Mouse (Mus musculus): ENCODE measurements around the gene Phgdh.

The Phgdh gene

DNA sequence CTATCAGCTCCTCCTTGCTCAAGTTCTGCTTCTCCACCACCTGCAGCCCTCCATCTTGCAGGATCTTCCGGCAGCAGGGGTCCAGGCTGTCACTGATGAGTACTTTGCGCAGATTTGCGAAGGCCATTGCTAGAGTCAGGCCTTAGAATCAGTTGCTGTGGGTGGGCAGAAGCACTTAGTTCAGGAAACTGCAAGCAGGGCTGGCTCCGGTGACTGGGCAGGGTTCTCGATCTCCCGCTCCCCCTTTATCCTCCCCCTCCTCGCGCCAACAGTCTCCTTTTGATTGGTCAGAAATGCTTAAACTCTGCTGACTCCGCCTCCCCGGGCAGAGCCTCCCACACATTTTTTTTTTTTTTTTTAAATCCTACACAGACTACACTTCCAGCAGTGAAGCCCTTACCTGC lies at the start of gene Phgdh:
Phgdh (minus strand) TSS at position 285 of the 404 bp plus-strand sequence.
- DNase-seq (ENCODE audit: low read depth, low spot score) = peak; percentile 89

DNA sequence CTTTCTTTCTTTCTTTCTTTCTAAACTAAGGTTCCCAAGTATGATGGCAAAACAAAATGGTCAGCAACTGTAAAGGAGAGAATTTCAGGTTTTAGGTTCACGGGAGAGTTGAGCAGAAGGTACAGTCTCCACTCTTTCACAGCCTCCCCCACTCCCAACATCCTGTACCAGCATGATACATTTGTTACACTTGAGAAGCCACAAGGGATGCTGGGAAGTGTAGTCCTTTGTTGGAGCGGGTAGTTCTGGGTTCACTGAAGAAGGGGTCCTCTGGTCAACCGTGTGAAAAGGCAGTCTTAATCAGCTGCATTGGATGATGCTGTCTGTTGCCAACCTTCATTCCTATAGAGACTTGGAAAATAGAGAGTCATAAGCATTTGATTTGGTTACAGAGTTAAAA lies 49.5 kb upstream of the Phgdh start:
- DNase-seq (ENCODE audit: low read depth, low spot score) = no peak

- no peak for DNase-seq (ENCODE audit: low read depth, low spot score)
Observed at GRCm38 (mm10) chr3:98387756-98388155, 48.0 kb upstream of the Phgdh start.

- no peak for DNase-seq (ENCODE audit: low read depth, low spot score)
Observed at GRCm38 (mm10) chr3:98387086-98387485, 47.3 kb upstream of the Phgdh start.

- DNase-seq (ENCODE audit: low read depth, low spot score) = no peak
Observed at GRCm38 (mm10) chr3:98383024-98383790, 43.4 kb upstream of the Phgdh start.

DNA sequence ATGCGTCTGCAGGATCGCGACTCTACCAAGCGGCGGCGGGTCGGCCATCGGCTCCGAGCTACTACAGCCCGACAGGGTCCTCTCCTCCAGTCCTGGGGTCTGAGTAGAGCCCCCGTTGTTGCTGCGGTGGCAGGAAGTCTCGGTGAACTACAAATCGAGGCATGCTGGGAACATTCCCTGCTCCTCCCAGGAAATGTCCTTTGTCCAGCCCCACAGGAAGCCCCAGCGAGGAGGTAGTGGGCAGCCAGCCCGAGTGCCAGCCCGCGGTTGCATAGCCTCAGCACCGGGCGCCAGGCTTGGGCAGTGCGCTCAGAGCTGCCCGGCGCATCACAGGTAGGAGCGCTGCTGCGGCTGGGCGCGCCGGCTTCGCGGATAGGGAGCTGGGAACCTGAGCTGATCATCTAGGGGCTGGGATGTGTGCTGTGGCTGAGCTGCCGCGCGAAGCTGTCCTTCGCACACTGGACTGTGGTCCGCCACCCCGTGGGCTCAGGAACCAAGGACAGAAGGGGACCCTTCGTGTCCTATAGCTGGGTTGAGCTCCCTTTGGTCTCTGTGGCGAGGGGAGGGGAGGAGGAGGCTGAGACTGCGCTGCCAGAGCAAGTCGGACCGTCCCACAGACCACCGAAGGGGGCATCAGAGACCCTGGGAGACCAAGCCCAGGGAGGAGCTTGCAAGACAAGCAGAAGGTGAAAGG lies 42.6 kb upstream of the Phgdh start, which contains the start of gene Zfp697:
Zfp697 (plus strand) TSS at position 216 of the 694 bp plus-strand sequence.
- no peak for DNase-seq (ENCODE audit: low read depth, low spot score)

GRCm38 (mm10) chr3:98381677-98382245 lies 42.0 kb upstream of the Phgdh start:
- no peak for DNase-seq (ENCODE audit: low read depth, low spot score)

- DNase-seq (ENCODE audit: low read depth, low spot score) = no peak
Observed at GRCm38 (mm10) chr3:98379236-98379635, 39.4 kb upstream of the Phgdh start.

GRCm38 (mm10) chr3:98378267-98378666 lies 38.5 kb upstream of the Phgdh start:
- DNase-seq (ENCODE audit: low read depth, low spot score) = no peak

- no peak for DNase-seq (ENCODE audit: low read depth, low spot score)
Observed at GRCm38 (mm10) chr3:98374980-98375379, 35.2 kb upstream of the Phgdh start.

- DNase-seq (ENCODE audit: low read depth, low spot score) = no peak
Observed at GRCm38 (mm10) chr3:98374062-98374719, 34.4 kb upstream of the Phgdh start.

DNA sequence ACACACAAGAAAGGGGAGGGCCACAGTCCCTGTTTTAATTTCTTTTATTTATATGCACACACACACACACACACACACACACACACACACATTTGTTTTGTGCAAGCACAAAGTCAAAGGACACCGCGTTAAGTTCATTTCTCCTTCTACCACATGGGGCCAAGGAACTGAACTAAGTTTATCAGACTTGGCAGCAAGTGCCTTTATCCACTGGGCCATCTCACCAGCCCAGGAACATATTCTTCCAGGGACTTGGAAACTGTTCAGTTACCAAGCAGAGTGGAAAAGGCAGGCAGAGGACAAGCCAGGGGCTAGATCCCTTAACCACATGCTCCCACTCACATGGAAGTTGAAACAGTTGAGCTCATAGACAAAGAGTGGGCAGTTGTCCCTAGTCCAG lies 29.0 kb upstream of the Phgdh start:
- DNase-seq (ENCODE audit: low read depth, low spot score) = no peak

DNA sequence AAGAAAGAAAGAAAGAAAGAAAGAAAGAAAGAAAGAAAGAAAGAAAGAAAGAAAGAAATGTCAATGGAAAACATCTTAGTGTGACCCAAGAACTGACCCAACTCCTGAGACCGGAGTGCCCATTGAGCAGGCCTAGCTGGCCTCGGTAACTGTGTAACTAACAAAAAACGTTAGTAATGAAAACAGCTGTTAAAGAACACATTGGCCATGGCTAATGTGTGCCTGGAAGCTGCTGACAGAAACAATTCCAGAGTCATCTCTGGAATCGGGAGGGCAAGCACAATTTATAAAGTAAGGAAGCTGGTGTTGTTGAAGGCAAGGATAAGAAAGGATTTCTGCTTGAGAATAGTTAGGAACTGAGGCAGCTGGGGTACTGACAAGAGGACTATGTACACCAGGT lies 28.5 kb upstream of the Phgdh start:
- DNase-seq (ENCODE audit: low read depth, low spot score) = no peak

DNA sequence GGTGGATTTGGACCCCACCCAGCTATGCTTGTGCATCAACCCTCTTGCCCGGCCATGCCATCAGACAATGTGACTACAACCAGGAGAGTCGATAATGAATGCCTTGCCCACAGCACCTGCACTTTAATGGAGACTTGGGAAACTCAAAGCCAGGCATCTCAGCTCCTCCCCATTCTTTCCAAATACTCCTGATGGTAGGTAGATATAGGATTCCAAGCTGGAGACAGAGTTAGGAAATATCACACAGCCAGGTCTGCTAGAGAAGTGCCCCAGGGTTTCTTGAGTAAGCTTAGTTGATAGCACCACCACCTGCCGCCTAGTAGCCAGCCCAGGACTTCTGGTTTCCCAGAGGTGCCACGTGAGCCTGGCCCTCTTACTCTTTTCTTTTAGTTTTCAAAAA lies 27.0 kb upstream of the Phgdh start:
- no peak for DNase-seq (ENCODE audit: low read depth, low spot score)

GRCm38 (mm10) chr3:98366086-98366485 lies 26.3 kb upstream of the Phgdh start:
- DNase-seq (ENCODE audit: low read depth, low spot score) = no peak

GRCm38 (mm10) chr3:98362753-98363152 lies 23.0 kb upstream of the Phgdh start:
- DNase-seq (ENCODE audit: low read depth, low spot score) = peak; percentile 42

DNA sequence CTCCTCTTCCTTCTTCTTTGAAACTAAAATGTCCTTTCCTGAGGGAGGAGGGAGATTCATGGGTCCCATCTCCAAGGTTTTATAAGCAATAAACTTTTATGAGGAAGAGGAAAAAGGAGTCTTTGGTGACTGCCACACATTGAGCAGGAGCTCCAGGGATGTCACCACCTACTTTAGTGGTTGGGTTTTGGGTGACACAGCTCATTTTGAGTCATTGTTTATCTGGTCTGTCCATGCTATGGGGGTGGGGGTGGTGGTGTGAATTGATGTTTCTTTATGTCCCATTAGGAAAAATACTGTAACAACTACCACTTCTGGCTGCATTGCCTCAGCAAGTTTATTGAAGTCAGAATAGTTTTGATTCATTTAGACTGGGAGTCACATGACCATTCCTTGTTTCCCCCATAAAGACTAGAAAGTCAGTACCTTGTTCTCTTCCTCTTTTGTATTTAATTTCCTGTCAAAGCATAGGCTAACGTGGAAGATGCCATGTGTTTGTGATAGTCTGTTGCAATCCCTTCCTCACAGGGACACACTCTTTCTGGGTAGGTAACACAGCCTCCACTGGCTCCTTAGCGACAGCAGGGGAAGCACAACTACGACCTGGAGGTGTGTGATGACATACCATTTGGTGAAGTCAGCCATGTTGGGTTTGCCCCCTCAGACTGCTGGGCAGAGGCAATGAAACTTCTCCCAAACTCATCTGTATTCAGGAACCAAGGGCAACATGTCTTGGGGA lies 17.0 kb upstream of the Phgdh start:
- DNase-seq (ENCODE audit: low read depth, low spot score) = no peak

- DNase-seq (ENCODE audit: low read depth, low spot score) = no peak
Observed at GRCm38 (mm10) chr3:98356026-98356365, 16.2 kb upstream of the Phgdh start.

- DNase-seq (ENCODE audit: low read depth, low spot score) = no peak
Observed at GRCm38 (mm10) chr3:98355344-98356025, 15.7 kb upstream of the Phgdh start.

- DNase-seq (ENCODE audit: low read depth, low spot score) = peak; percentile 68
Observed at GRCm38 (mm10) chr3:98353892-98354291, 14.1 kb upstream of the Phgdh start.

DNA sequence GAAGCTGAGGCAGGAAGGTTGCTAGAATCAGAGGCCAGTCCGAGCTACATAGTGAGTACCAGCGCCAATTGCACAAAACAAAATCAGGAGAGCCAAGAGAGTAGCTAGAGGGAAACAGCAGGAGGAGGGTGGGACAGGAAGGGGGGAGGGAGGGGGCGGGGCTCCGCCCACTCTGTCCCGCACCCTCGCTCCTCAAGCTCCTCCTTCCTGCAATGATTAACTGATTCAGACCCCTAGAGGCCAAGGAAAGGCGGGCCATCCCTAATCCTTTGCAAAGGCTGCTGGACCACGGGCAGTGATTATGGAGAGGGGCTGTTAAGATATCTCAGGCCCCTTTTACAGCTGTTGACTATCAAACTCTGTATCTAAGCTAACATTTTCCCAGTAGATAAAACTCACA lies 8.9 kb upstream of the Phgdh start:
- peak; percentile 62 for DNase-seq (ENCODE audit: low read depth, low spot score)
